Mouse (Mus musculus) layer of hippocampus, adult 9-11 months (tissue): ENCODE results near the gene Gse1.

Source experiments
- DNase-seq: peaks from one replicate; pipeline ENCODE4 v3.0.0; 2022

Gse1 gene

DNA sequence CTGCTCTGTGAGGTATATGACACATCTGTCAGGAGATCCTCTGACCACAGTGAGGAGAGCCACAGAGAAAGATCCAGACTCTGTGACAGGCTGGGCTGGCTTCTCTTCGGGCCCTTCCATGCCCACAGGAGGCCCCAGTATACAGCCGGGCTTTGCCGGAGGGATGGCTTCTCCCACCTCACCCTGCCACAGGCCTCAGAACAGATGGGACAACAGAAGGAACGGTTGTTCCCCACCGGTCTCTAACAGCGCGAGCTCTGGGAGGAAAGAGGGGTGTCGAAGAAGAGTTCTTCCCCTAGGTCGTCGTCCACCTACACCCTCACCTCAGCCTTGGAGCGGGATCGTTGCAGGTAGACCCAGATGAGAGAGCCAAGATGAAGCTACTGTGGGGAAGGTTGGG is 202.8 kb downstream of the Gse1 start:
- no peak for DNase-seq

DNA sequence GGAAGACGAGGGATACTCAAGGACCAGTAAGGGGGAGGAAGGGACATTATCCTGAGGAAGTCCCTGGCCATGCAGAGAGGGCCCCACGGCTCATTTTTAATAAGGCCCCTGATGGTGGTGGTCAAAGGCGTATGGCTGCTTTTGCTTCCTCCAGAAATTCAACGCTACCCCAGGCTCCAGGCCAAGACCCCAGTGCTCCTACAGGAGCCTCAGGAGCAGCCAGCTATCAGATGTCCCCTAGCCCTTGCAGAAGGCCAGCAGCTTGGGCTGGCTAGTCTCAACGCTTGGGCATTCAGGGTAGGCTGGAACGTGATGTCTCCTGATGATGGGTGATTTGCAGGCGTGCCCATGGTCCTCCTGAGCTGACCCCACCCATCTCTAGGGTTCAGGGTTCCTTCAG is 204.2 kb downstream of the Gse1 start:
- DNase-seq, result no peak

DNA sequence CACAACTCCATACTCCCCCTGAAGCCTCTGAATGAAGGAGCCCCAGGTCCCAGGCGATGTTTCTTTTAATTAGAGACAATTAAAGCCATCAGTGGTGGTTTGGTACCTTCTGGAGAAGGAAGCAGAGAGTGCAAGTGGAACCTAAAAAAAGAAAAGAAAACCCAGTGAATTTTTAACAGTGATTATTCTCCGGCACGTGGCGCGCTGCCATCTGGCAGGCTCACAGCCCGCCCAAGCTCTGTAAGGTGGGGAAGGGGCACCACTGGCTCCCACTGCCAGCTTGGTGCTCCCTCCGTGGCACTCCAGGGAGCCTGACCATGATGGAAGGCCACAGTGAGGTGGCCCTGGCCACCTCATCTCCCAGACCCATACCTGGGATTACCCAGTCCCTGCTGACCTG is 204.9 kb downstream of the Gse1 start:
- no peak for DNase-seq

- no peak for DNase-seq
Observed at GRCm38 (mm10) chr8:120433734-120434133, 205.5 kb downstream of the Gse1 start.

- DNase-seq, result no peak
Observed at GRCm38 (mm10) chr8:120435781-120436180, 207.5 kb downstream of the Gse1 start.

DNA sequence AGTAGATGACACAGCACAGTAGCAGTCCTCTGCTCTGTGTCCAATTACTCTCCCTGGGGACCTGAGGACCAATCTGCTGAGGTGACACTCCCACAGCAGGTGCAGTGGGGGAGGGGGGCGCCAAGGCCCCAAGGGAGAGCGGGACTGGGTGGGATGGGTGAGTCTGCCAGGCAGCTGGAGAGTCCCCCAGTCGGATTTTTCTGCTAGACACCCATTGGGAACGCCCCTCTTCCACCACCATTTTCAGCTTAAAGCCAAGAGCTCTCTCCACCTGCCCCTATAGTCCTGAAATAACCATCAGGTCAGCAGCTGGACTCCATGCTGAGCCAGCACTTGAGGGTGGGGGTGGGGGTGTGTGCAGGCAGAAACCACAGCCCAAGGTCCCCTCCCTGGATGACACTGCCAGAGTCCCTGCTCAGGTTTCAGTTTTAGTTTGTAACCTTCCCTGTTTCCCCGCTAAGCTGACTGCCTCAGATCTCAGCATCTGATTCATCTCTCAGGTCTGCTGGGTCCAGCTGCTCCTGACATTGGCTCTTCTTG is 208.3 kb downstream of the Gse1 start:
- DNase-seq, result no peak

DNA sequence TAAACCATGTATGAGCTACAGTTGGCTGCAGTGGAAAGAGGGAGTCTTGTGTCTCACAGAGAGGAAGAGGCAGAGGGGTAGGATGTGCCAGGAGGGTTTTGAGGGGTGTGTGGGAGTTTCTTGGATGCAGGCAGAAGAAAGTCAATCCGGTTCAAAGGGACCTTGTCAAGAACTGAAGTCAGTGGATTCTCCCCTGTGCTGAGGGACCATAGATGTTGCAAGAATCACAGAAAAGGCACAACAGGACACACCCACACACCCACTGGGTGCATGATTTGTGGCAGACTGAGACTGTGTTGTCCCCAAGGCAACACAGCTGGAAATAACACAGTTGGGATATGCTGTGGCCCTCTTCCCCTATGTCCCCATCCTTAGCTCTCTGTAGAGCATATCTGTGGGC is 209.0 kb downstream of the Gse1 start:
- DNase-seq, result no peak

DNA sequence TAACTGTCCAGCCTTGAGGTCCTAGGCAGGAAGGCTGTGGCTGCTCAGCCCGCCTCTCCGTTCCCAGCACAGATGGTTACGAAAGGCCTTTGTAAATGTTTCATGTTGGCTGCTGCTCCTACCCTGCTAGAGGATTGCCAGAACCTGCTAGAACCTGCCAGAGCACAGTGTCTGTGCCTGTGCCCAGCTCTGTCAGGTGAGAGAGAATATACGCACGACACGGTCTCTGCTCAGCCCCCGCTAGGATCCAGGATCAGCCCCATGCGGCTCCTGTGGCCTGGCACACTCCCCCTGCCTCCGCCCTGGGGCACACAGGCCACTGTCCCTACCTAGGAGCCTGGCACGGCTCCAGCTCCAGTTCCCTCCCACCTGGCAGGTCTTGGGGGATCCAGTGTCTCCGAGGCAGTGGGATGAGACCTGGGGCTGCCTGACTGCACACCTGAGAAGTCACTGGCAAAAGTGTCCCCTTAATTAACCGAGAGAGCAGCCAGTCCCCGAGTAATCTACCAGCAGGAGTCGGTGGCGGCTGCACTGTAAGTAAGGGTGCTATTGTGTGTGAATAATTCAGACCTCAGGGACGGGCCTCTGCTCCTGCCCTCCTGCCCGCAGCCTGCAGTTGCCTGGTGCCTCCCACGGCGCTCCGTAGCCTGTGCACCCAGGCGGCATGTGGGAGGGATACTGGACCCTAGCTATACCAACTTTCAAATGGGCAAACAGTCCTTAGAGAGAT is 209.6 kb downstream of the Gse1 start:
- no peak for DNase-seq

- peak; percentile 72 for DNase-seq
Observed at GRCm38 (mm10) chr8:120439309-120439708, 211.1 kb downstream of the Gse1 start.

GRCm38 (mm10) chr8:120440739-120441138 is 212.5 kb downstream of the Gse1 start:
- DNase-seq, result peak; percentile 79

DNA sequence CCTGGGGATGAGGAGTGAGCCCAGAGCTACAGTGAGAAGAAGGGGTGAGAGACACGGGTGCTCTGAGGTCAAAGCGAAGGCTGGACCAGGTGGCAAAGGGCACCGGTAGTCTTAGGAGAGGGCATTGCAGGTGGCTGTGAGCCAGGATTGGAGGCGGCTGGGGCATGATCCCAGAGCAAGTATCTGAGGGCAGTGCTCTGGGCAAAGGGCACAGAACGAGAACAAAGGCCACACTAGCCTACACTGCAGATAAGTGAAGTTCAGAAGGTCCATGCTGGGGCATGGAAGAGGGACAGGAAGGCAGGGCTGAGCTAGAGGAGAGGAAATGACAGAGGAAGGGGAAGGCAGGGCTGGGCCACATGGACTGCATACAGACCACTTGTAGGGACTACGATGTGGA is 213.4 kb downstream of the Gse1 start:
- no peak for DNase-seq

- no peak for DNase-seq
Observed at GRCm38 (mm10) chr8:120442306-120443003, 214.2 kb downstream of the Gse1 start.

- no peak for DNase-seq
Observed at GRCm38 (mm10) chr8:120445249-120445648, 217.0 kb downstream of the Gse1 start.

DNA sequence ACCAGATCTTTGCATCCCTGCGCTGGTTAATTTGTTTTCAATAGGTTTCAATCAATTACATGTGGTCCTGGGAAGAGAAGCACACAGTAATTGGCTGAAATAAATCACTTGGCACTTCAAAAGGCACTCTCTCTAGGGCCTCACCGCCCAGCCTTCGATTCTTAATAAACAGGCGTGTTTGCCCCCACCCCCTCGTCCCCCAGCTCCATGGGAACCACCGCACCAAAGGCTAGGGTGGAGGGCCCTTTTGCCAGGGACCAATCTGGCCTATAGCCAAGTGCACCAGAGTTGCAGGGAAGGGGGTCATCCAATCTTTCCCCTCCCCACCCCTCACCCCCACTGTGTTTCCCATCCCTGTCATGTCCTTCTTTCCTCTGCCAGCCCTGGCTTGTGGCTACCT is 219.9 kb downstream of the Gse1 start:
- DNase-seq, result no peak

DNA sequence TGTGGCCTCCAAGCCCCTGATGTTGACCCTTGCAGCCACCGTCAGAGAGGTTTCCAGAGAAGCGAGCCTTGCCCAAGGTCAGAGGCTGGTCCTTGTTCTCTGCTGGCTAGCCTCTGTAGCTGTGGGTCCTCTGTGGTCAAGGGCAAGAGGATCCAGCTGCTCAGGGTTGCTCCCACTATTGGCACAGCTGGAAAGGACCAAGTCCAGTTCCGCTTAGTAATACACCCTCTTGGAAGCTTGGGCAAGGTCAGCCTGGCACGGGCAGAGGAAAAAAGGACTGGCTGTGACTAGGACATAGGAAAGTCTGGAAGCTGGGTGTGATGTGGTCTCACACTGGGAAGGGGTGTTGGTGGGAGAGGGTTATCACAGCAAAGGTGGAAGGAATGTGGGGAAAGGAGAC is 220.9 kb downstream of the Gse1 start:
- DNase-seq, result no peak

DNA sequence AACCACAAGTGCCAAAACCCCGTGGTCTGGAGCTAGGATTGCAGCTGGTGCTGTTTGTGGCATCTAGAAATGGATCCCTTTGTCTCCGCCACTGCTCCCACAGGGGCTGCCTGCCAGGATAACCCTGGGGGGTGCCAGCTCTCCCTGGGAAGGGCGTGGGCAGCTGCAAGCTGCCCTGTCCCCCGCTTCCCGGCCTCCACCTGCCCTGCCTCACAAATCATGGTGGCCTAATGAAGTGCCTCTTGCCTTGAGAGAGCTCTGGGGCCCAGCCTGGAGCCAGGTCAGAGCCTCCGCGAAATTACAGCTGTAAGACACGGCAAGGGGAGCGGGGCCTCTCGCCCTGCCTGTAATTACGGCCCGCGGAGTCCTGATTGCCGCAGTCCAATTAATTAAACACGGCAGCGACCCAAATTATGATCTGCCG is 221.4 kb downstream of the Gse1 start:
- DNase-seq, result peak; percentile 92

DNA sequence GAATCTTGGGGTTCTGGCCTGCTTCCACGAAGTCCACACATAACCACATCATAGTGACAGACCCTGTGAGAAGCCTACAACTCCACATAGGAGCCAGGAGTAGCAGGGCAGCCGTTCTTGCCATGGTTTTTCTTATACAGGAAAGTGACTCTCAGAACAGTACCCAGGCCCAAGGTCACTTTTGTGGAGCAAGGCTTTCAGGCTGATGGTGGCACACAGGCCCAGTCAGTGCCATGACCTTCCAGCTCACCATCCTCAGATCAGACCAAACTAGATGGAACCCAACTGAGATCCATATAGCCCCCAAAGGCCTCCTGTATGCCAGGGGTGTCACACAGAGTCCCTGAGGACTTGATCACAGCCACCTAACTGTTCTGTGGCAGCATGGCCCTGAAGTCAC is 223.9 kb downstream of the Gse1 start:
- no peak for DNase-seq

- DNase-seq, result no peak
Observed at GRCm38 (mm10) chr8:120454404-120454803, 226.1 kb downstream of the Gse1 start.

- peak; percentile 65 for DNase-seq
Observed at GRCm38 (mm10) chr8:120460375-120460774, 232.1 kb downstream of the Gse1 start.

- no peak for DNase-seq
Observed at GRCm38 (mm10) chr8:120462119-120462551, 233.9 kb downstream of the Gse1 start.

DNA sequence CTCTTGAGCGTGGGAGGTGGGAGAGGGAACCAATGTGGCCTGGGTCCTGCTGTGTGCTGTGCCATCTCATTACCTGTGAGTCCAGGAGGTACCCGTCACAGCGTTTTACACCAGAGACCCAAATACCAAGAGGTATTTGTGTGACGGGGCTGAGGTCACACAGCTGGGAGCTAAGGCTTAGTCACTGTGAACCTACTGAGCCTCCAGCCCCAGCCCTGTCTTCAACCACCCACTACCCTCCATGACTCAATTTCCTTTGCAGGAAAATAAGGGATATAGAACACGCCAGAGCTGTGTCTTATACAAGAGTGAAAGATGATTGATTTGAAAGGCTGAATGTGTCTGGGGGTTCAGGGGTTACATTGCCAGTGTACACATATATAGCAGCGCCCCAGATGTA is 234.4 kb downstream of the Gse1 start:
- DNase-seq, result no peak

DNA sequence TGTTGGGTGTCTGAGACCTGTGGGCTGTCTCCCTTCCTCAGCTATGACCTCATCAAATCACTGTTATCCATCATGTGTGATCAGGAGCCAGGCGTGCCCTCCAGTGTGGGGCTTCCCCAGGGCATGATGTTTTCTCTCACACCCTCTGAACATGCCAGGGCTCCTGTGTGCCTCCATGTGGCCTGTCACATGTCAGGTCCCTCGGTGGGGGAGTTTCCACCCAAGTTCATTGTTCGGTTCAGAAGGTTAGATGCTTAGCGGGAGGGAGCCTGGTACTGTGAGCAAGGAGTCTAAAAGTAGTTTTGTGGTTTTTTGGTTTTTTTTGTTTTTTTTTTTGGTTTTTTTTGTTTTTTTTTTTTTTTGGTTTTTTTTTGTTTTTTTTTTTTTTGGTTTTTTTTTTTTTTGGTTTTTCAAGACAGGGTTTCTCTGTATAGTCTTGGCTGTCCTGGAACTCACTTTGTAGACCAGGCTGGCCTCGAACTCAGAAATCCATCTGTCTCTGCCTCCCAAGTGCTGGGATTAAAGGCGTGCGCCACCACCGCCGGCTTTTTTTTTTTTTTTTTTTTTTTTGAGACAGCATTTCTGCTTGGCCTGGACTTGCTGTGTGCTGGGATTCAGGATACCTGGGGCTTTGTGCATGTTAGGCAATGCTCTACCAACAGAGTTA is 235.8 kb downstream of the Gse1 start:
- DNase-seq, result no peak

DNA sequence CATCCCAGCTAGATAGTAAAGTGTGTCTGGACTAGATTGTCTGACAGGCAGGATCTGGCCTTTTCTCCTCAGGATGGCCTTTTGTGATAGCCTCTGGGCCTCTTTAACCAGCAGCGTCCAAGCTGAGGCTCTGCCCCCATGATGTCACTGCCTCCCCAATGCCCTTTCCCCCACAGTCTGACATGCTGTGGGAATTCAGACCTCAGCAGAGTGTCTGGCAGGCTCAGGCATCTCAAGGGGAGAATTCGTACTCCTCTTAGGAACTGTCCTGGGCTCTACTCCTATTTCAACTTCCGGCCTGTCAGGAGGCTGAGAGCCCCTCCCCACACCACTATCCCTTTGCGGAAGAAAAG is 236.3 kb downstream of the Gse1 start:
- no peak for DNase-seq

- peak; percentile 78 for DNase-seq
Observed at GRCm38 (mm10) chr8:120465710-120466109, 237.5 kb downstream of the Gse1 start.
